Mouse (Mus musculus) midbrain, postnatal 0 days (tissue): ENCODE results near the gene Fndc3b. TPM values are rescaled to one million over a fixed set of nuclear protein-coding genes. Genes with fewer than 3 reads are reported as not detected.

Source experiments
- ATAC-seq: fragments of 200-750 bp; cut with Nextera tagmentation; 2 replicates; pipeline ENCODE4 v1.8.0; 2017; ENCODE audit warnings: moderate number of reproducible peaks, mild to moderate bottlenecking, moderate TSS enrichment, moderate library complexity; ENCODE audit not compliant: low FRiP score
- DNase-seq: peaks from one replicate; pipeline ENCODE4 v3.0.0-alpha.2; 2015; ENCODE audit warnings: low spot score
- H3K27ac ChIP-seq: fragments of 300-500 bp; sonication (generic); 2 replicates; pipeline ENCODE4 v1.5.1; 2014; ENCODE audit warnings: low read depth, mild to moderate bottlenecking, low read length, mixed read lengths
- H3K27me3 ChIP-seq: fragments of 300-500 bp; sonication (generic); 2 replicates; pipeline ENCODE4 v1.6.1; 2014; ENCODE audit warnings: low read length, control low read depth, mixed read lengths; ENCODE audit not compliant: insufficient read depth
- H3K36me3 ChIP-seq: fragments of 300-500 bp; sonication (generic); 2 replicates; pipeline ENCODE4 v1.6.1; 2014; ENCODE audit warnings: low read length, control low read depth, mixed read lengths; ENCODE audit not compliant: insufficient read depth
- H3K4me1 ChIP-seq: fragments of 300-500 bp; sonication (generic); 2 replicates; pipeline ENCODE4 v1.6.1; 2014; ENCODE audit warnings: mild to moderate bottlenecking, control low read depth, antibody characterized with exemption, low read length, mixed read lengths; ENCODE audit not compliant: insufficient read depth
- H3K4me2 ChIP-seq: fragments of 300-500 bp; sonication (generic); 2 replicates; pipeline ENCODE4 v1.6.1; 2014; ENCODE audit warnings: low read depth, mild to moderate bottlenecking, low read length, mixed read lengths; ENCODE audit not compliant: poor library complexity, severe bottlenecking
- H3K4me3 ChIP-seq: fragments of 300-500 bp; sonication (generic); 2 replicates; pipeline ENCODE4 v1.5.1; 2014; ENCODE audit warnings: low read depth, mild to moderate bottlenecking, low read length, moderate library complexity
- H3K9ac ChIP-seq: fragments of 300-500 bp; sonication (generic); replicated peaks from 2 replicates; pipeline ENCODE4 v1.6.1; 2014; ENCODE audit warnings: mild to moderate bottlenecking, low read length, moderate library complexity, mixed read lengths; ENCODE audit not compliant: poor library complexity, severe bottlenecking
- H3K9me3 ChIP-seq: fragments of 300-500 bp; sonication (generic); 2 replicates; pipeline ENCODE4 v1.6.1; 2016; ENCODE audit warnings: low read length, control low read depth
- CTCF ChIP-seq: IDR thresholded peaks from 2 replicates; pipeline ENCODE4 v1.5.1; 2016; ENCODE audit warnings: antibody characterized with exemption, mild to moderate bottlenecking
- WGBS: fragments of 180-500 bp; shearing (Covaris S2); extraction: QIAGEN DNeasy Blood & Tissue Kit; methylation state at CpG from one replicate; pipeline ENCODE4 v1.1.7; 2014; 5-methylcytosine and 5-hydroxymethylcytosine counted together
- polyA plus RNA-seq: library from polyadenylated mRNA; unstranded; fragments of >200 nt; fragmentation: Nextera tagmentation; extraction: Ambion mirVana; gene quantifications from 2 replicates; pipeline ENCODE4 v1.2.1, GENCODE M21; 2015
- total RNA-seq: library from RNA; depleted of rRNA; stranded (reverse); fragments of >200 nt; gene quantifications from 2 replicates; pipeline ENCODE4 v1.2.3, GENCODE M21; 2014

Gene Fndc3b
- total and polyA plus RNA-seq, 2 experiments from 2014 or later, result 7.6 to 13.4 TPM

DNA sequence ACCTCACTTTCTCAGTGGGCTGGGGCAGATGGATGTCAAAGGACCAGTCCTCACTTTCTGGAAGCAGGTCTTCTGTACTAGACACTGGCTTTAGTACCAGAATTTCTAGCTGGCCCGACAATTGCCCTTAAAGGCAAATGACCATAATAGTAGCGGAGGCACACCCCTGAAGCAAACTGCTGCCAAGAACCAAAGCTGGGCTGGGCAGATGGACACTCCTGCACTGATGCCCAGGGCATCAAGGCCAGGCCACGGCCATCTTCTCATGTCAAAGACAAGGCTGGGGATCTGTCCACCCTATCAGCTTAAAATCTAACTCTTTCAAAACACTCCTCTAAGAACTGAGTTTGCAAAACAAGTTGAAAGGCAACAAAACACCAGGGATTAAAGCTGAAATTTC lies 148.6 kb downstream of the Fndc3b start:
- no peaks in the 10 kb centered on the region for H3K36me3 ChIP-seq
- no peaks in the 10 kb centered on the region for H3K4me1 ChIP-seq
- ATAC-seq (no peak), DNase-seq (no peak)
- H3K27ac ChIP-seq, result no peak overlapping the region
- no peak overlapping the region for H3K4me2 ChIP-seq
- no peak overlapping the region for H3K9ac ChIP-seq
- 96% methylated on average over 3 of the region's 3 CpGs for WGBS
- no peaks in the 10 kb centered on the region for H3K9me3 ChIP-seq
- no peaks in the 10 kb centered on the region for H3K27me3 ChIP-seq
- TF ChIP-seq CTCF, result no peak
- H3K4me3 ChIP-seq, result no peak overlapping the region

DNA sequence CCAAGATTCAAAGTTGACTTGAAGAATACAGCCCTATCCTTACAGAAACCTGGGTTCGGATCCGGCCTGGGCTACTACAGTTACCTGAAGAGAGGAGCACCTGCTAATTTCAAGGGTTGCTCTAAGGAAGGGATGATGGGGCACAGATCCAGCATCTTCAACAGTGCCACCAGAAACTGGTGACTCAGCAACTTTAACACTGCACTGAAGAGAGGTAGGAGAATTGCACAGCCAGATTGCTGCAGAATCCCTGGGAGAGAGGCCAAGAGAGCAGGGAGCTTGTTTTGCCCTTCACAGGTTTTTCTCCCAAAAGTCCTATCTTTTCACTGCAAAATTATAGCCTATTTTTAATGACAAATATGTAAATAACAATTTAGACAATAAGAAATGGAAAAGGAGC lies 149.2 kb downstream of the Fndc3b start:
- TF ChIP-seq CTCF, result no peak
- Histone ChIP-seq H3K27me3 (no peaks in the 10 kb centered on the region), H3K4me1 (no peaks in the 10 kb centered on the region), H3K9me3 (no peaks in the 10 kb centered on the region), H3K27ac (no peak overlapping the region), H3K4me2 (no peak overlapping the region), H3K36me3 (no peaks in the 10 kb centered on the region), H3K4me3 (no peak overlapping the region), H3K9ac (no peak overlapping the region)
- DNase-seq (no peak), ATAC-seq (no peak)
- 100% methylated on average over 2 of the region's 2 CpGs for WGBS

GRCm38 (mm10) chr3:27559316-27559715 lies 151.8 kb downstream of the Fndc3b start:
- no peak overlapping the region for H3K27ac ChIP-seq
- no peak for ATAC-seq
- DNase-seq, result no peak
- no peaks in the 10 kb centered on the region for H3K9me3 ChIP-seq
- H3K4me1 ChIP-seq, result no peaks in the 10 kb centered on the region
- TF ChIP-seq CTCF, result no peak
- no peak overlapping the region for H3K9ac ChIP-seq
- H3K27me3 ChIP-seq, result no peaks in the 10 kb centered on the region
- WGBS, result 92% methylated on average over 4 of the region's 4 CpGs
- H3K36me3 ChIP-seq, result no peaks in the 10 kb centered on the region
- H3K4me3 ChIP-seq, result no peak overlapping the region
- H3K4me2 ChIP-seq, result no peak overlapping the region

DNA sequence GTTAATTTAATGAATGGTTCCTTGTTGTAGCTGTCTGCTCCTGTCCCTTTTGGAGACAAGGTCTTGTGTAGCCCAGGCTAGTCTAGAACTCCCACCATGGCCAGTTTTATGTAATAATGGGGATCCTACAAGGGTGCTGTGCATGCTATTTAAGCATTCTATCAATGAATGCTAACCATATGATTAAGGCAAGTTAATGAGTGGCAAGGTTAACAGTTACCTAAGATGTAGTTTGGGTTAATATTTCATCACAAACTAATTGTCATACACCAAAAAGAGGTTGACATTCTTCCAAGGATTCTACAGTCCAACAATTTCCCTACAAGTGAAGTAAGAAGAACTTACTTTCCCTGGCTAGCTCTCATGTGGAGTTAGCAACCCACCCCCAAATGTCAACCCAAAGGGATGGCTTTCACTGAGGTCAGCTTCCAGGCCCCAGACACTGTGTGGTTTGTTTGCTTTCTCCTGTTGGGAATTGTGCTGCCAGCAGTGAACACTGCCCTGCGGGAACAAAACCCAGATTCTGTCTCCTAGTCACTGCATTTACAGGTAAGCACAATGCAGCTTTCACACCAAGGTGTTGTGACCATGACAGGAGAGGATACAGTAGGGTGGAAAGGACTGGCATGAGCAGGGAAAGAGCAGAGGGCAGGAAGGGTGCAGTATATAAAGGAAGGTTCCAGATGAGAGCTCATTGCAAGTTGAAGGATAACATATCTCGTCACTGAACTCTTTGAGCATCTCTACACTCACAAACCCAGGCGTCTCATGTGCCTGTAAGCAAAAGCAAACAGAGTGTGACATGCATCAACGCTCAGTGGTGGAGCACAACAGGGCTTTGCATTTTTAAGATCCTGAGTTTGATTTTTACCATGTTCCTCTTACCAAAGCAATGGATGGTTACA lies 153.8 kb downstream of the Fndc3b start:
- Histone ChIP-seq H3K27ac (no peak overlapping the region), H3K9me3 (no peaks in the 10 kb centered on the region), H3K4me2 (no peak overlapping the region), H3K4me1 (no peaks in the 10 kb centered on the region), H3K36me3 (no peaks in the 10 kb centered on the region), H3K9ac (no peak overlapping the region), H3K4me3 (no peak overlapping the region), H3K27me3 (no peaks in the 10 kb centered on the region)
- ATAC-seq (no peak), DNase-seq (no peak)
- 85% methylated on average over 4 of the region's 4 CpGs for WGBS
- TF ChIP-seq CTCF, result no peak

- Histone ChIP-seq H3K4me3 (no peak overlapping the region), H3K4me1 (no peaks in the 10 kb centered on the region), H3K36me3 (no peaks in the 10 kb centered on the region), H3K27ac (no peak overlapping the region), H3K27me3 (no peaks in the 10 kb centered on the region), H3K4me2 (no peak overlapping the region), H3K9me3 (no peaks in the 10 kb centered on the region), H3K9ac (no peak overlapping the region)
- ATAC-seq (no peak), DNase-seq (no peak)
- TF ChIP-seq CTCF, result no peak
- 98% methylated on average over 3 of the region's 3 CpGs for WGBS
Measured at GRCm38 (mm10) chr3:27555401-27555940, 155.6 kb downstream of the Fndc3b start.

DNA sequence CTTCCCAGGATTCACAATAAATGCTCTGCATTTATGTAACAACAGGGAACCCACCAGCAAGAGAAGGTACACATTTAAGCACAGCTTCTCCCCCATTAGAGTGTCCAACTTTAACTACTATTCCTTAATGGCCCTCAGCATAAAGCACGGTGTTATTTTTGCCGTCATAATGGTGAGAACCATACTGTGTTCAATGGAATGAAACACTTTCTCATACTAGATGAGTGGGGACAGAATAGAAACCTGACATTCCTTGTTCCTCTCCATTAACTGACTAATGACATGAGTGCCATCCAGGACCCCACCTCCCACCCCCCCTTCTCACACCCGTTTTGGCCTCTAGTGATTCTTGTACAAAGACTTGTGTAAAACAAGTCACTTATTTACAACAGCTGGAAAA lies 156.8 kb downstream of the Fndc3b start:
- Histone ChIP-seq H3K27me3 (no peaks in the 10 kb centered on the region), H3K4me1 (no peaks in the 10 kb centered on the region), H3K9ac (no peak overlapping the region), H3K36me3 (no peaks in the 10 kb centered on the region), H3K4me3 (no peak overlapping the region), H3K9me3 (no peaks in the 10 kb centered on the region), H3K4me2 (no peak overlapping the region), H3K27ac (no peak overlapping the region)
- DNase-seq (no peak), ATAC-seq (no peak)
- no peak for TF ChIP-seq CTCF
- 77% methylated on average over 3 of the region's 3 CpGs for WGBS
